29 mouse cellular contexts compared by ENCODE assay signal in the genomic region with DNA sequence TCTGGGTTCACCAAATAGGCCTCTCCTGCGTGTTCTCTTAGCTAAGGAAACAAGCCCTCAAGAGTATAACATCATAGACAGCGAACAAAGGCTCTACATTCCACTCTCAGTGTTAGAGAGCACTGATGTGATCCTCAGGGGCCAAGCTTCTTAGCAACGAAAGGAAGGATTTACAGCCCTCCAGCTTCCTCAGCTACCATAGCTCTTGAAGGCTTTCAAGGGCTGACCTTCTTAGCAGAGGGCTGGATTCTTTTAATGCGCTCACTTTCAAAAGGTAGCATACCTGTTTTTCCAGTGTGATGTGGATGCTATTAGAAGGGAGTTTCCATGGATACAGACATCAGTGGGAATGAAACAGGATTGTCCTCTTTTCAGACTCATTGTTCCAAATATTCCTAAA.
DNase-seq lines count a peak whose midpoint lies in the region; ATAC-seq lines count a peak whose summit lies in the region.
"Had no signal": no experiment of that assay in that cellular context is flagged by ENCODE, and none has a peak within 500 bp of the region (broad histone marks: within the 10 kb centered on the region; RNA-seq: fewer than 3 reads in every experiment).

No protein-coding gene starts in this region.

- WGBS in forebrain, embryonic 15.5 days: 44% methylated on average over 4 of the region's 4 CpGs
- WGBS in forebrain, embryonic 12.5 days: 47% methylated on average over 4 of the region's 4 CpGs
- WGBS in midbrain, embryonic 15.5 days: 30% methylated on average over 4 of the region's 4 CpGs

- H3K4me1 ChIP-seq in forebrain, embryonic 15.5 days: no peaks in the 10 kb centered on the region
- H3K4me1 ChIP-seq in forebrain, embryonic 12.5 days: no peaks in the 10 kb centered on the region
- no peaks in the 10 kb centered on the region for H3K4me1 ChIP-seq in midbrain, embryonic 15.5 days
- H3K4me1 ChIP-seq: heart, embryonic 12.5 days; hindbrain, embryonic 13.5 days; liver, embryonic 12.5 days; neural tube, embryonic 13.5 days; stomach, embryonic 15.5 days had no signal

- no peaks in the 10 kb centered on the region for H3K9me3 ChIP-seq in forebrain, embryonic 15.5 days
- no peaks in the 10 kb centered on the region for H3K9me3 ChIP-seq in forebrain, embryonic 12.5 days
- no peaks in the 10 kb centered on the region for H3K9me3 ChIP-seq in midbrain, embryonic 15.5 days
- H3K9me3 ChIP-seq: heart, embryonic 12.5 days; hindbrain, embryonic 13.5 days; liver, embryonic 12.5 days; neural tube, embryonic 13.5 days; stomach, embryonic 15.5 days had no signal

- ATAC-seq in forebrain, embryonic 15.5 days (replicated peaks): 0 out of 2 replicates have a peak, but pooled peaks have one; percentile 51
- ATAC-seq in forebrain, embryonic 12.5 days (ENCODE audit: low FRiP score): no peak
- ATAC-seq in midbrain, embryonic 15.5 days (replicated peaks): peak; percentile 91
- ATAC-seq: CD4-positive, CD25-positive, alpha-beta regulatory T cell, adult 4 months; intestine, embryonic 16.5 days; liver, embryonic 12.5 days; liver, postnatal 0 days; lung, postnatal 0 days had no signal

- no peaks in the 10 kb centered on the region for H3K36me3 ChIP-seq in forebrain, embryonic 15.5 days
- H3K36me3 ChIP-seq in forebrain, embryonic 12.5 days (replicated peaks): no peaks in the 10 kb centered on the region
- H3K36me3 ChIP-seq in midbrain, embryonic 15.5 days (replicated peaks): no peaks in the 10 kb centered on the region
- H3K36me3 ChIP-seq: heart, embryonic 12.5 days; hindbrain, embryonic 13.5 days; liver, embryonic 12.5 days; neural tube, embryonic 13.5 days; stomach, embryonic 15.5 days had no signal

- no peak overlapping the region for H3K4me2 ChIP-seq in forebrain, embryonic 15.5 days (replicated peaks)
- no peak overlapping the region for H3K4me2 ChIP-seq in forebrain, embryonic 12.5 days
- H3K4me2 ChIP-seq in midbrain, embryonic 15.5 days: no peak overlapping the region
- H3K4me2 ChIP-seq: heart, embryonic 12.5 days; hindbrain, embryonic 13.5 days; liver, embryonic 12.5 days; neural tube, embryonic 13.5 days; stomach, embryonic 15.5 days had no signal

- no peak overlapping the region for H3K27ac ChIP-seq in forebrain, embryonic 15.5 days (replicated peaks)
- no peak overlapping the region for H3K27ac ChIP-seq in forebrain, embryonic 12.5 days
- H3K27ac ChIP-seq in midbrain, embryonic 15.5 days: no peak overlapping the region
- H3K27ac ChIP-seq: hindbrain, embryonic 13.5 days; kidney, postnatal 0 days; liver, embryonic 12.5 days; macrophage; neural tube, embryonic 13.5 days; stomach, embryonic 15.5 days had no signal

- no peaks in the 10 kb centered on the region for H3K27me3 ChIP-seq in forebrain, embryonic 15.5 days
- H3K27me3 ChIP-seq in forebrain, embryonic 12.5 days: no peaks in the 10 kb centered on the region
- no peaks in the 10 kb centered on the region for H3K27me3 ChIP-seq in midbrain, embryonic 15.5 days (replicated peaks)
- H3K27me3 ChIP-seq: heart, embryonic 12.5 days; hindbrain, embryonic 13.5 days; liver, embryonic 12.5 days; neural tube, embryonic 13.5 days; stomach, embryonic 15.5 days had no signal

- DNase-seq in brain, adult 2 months (ENCODE audit: low read depth, low spot score): peak; percentile 10
- peak; percentile 8 for DNase-seq in embryo, embryonic 10.5 days (ENCODE audit: low spot score)
- no peak for DNase-seq in left cerebral cortex, adult 9 months (ENCODE audit: low spot score in 2 of 2)
- DNase-seq in yolk sac, embryonic 10.5 days (ENCODE audit: low spot score): no peak
- DNase-seq: adrenal gland, postnatal 14 days; cerebellum, adult 2 months; cerebellum, postnatal 25 days; gastrocnemius, postnatal 25 days; heart, adult 11 months; heart, postnatal 4 days; kidney, adult 8-10 months; kidney, postnatal 4 days; left cerebral cortex, postnatal 4 days; liver, postnatal 0 days; right cerebral cortex, postnatal 14 days had no signal

- no peak overlapping the region for H3K4me3 ChIP-seq in forebrain, embryonic 15.5 days
- H3K4me3 ChIP-seq in forebrain, embryonic 12.5 days (replicated peaks): no peak overlapping the region
- no peak overlapping the region for H3K4me3 ChIP-seq in midbrain, embryonic 15.5 days
- H3K4me3 ChIP-seq: heart, embryonic 12.5 days; hindbrain, embryonic 13.5 days; liver, embryonic 12.5 days; myocyte; neural tube, embryonic 13.5 days; stomach, embryonic 15.5 days had no signal

- no peak overlapping the region for H3K9ac ChIP-seq in forebrain, embryonic 15.5 days (replicated peaks)
- H3K9ac ChIP-seq in forebrain, embryonic 12.5 days: no peak overlapping the region
- H3K9ac ChIP-seq in midbrain, embryonic 15.5 days: no peak overlapping the region
- H3K9ac ChIP-seq: heart, embryonic 12.5 days; hindbrain, embryonic 13.5 days; liver, embryonic 12.5 days; liver, postnatal 0 days; neural tube, embryonic 13.5 days; stomach, embryonic 15.5 days had no signal

Comparison
In these comparisons a context has a peak if more than half of its experiments do, and no peak if none do; other contexts are left out.
1. DNase-seq: peak in brain, adult 2 months (single experiment) and embryo, embryonic 10.5 days (single experiment); none in left cerebral cortex, adult 9 months (0 of 2) and yolk sac, embryonic 10.5 days (single experiment).